Mouse (Mus musculus) midbrain, embryonic 12.5 days (tissue): ENCODE data around the gene Gm17190. TPM values are rescaled to one million over a fixed set of nuclear protein-coding genes. Genes with fewer than 3 reads are reported as not detected.
A peak's percentile ranks its signal among the peaks of the same experiment; 100 is the strongest.

Source experiments
- ATAC-seq: fragments of 200-750 bp; cut with Nextera tagmentation; 2 replicates; pipeline ENCODE4 v1.8.0; 2017; ENCODE audit warnings: low read depth, moderate TSS enrichment, moderate library complexity; ENCODE audit not compliant: low FRiP score
- H3K27ac ChIP-seq: fragments of 300-500 bp; sonication (generic); replicated peaks from 2 replicates; pipeline ENCODE4 v1.5.1; 2016; ENCODE audit warnings: mild to moderate bottlenecking
- H3K27me3 ChIP-seq: fragments of 300-500 bp; sonication (generic); 2 replicates; pipeline ENCODE4 v1.6.1; 2016; ENCODE audit warnings: mild to moderate bottlenecking
- H3K36me3 ChIP-seq: fragments of 300-500 bp; sonication (generic); 2 replicates; pipeline ENCODE4 v1.6.1; 2016
- H3K4me1 ChIP-seq: fragments of 300-500 bp; sonication (generic); 2 replicates; pipeline ENCODE4 v1.6.1; 2016
- H3K4me2 ChIP-seq: fragments of 300-500 bp; sonication (generic); replicated peaks from 2 replicates; pipeline ENCODE4 v1.6.1; 2016; ENCODE audit warnings: mild to moderate bottlenecking, moderate library complexity
- H3K4me3 ChIP-seq: fragments of 300-500 bp; sonication (generic); 2 replicates; pipeline ENCODE4 v1.5.1; 2016; ENCODE audit warnings: mild to moderate bottlenecking
- H3K9ac ChIP-seq: fragments of 300-500 bp; sonication (generic); replicated peaks from 2 replicates; pipeline ENCODE4 v1.6.1; 2016; ENCODE audit warnings: mild to moderate bottlenecking, moderate library complexity
- H3K9me3 ChIP-seq: fragments of 300-500 bp; sonication (generic); 2 replicates; pipeline ENCODE4 v1.6.1; 2016; ENCODE audit warnings: mild to moderate bottlenecking
- WGBS: fragments of 180-500 bp; shearing (Covaris S2); methylation state at CpG from one replicate; pipeline ENCODE4 v1.1.7; 2016; 5-methylcytosine and 5-hydroxymethylcytosine counted together
- polyA plus RNA-seq: library from polyadenylated mRNA; unstranded; fragments of >200 nt; fragmentation: Nextera tagmentation; extraction: Ambion mirVana; gene quantifications from 2 replicates; pipeline ENCODE4 v1.2.1, GENCODE M21; 2016

Gene Gm17190
- polyA plus RNA-seq, 1 experiment from 2014 or later: not detected

- Histone ChIP-seq H3K27me3 (peaks cover 14% of the 10 kb centered on the region), H3K4me1 (no peaks in the 10 kb centered on the region), H3K27ac (no peak overlapping the region), H3K9ac (no peak overlapping the region), H3K9me3 (no peaks in the 10 kb centered on the region), H3K36me3 (no peaks in the 10 kb centered on the region), H3K4me3 (no peak overlapping the region), H3K4me2 (no peak overlapping the region)
- 71% methylated on average over 5 of the region's 5 CpGs for WGBS
- ATAC-seq: no peak
Observed at GRCm38 (mm10) chr13:96125011-96125410, 43.2 kb downstream of the Gm17190 start.

GRCm38 (mm10) chr13:96126669-96127068 lies 44.8 kb downstream of the Gm17190 start:
- H3K4me2 ChIP-seq: no peak overlapping the region
- no peaks in the 10 kb centered on the region for H3K9me3 ChIP-seq
- H3K4me3 ChIP-seq: no peak overlapping the region
- peaks cover 30% of the 10 kb centered on the region for H3K27me3 ChIP-seq
- ATAC-seq: no peak
- WGBS: 86% methylated on average over 6 of the region's 6 CpGs
- H3K36me3 ChIP-seq: no peaks in the 10 kb centered on the region
- H3K27ac ChIP-seq: no peak overlapping the region
- H3K4me1 ChIP-seq: peaks cover 8% of the 10 kb centered on the region
- H3K9ac ChIP-seq: no peak overlapping the region

DNA sequence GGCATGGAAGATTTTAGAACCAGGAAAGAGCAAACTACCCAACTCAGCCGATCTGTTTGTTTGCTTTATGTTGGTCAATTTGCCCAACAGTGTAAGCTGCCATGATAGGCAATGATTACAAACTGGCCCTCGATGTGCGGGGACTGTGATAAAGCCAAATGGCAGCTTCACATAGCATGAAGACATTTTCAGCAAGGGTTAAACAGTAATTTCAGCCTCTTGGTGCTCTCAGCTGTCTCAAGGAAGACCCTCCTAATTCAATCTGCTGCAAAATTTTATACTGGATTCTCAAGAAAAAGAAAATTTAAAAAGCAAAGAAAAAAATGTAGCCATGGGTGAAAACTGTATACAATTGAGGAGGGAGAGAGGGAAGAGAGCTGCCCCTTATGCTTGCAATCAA lies 47.2 kb downstream of the Gm17190 start:
- Histone ChIP-seq H3K9ac (no peak overlapping the region), H3K4me1 (peaks cover 19% of the 10 kb centered on the region), H3K36me3 (no peaks in the 10 kb centered on the region), H3K27me3 (peaks cover 54% of the 10 kb centered on the region), H3K27ac (no peak overlapping the region), H3K4me2 (no peak overlapping the region), H3K9me3 (no peaks in the 10 kb centered on the region), H3K4me3 (no peak overlapping the region)
- WGBS: 85% methylated on average over 3 of the region's 3 CpGs
- no peak for ATAC-seq

DNA sequence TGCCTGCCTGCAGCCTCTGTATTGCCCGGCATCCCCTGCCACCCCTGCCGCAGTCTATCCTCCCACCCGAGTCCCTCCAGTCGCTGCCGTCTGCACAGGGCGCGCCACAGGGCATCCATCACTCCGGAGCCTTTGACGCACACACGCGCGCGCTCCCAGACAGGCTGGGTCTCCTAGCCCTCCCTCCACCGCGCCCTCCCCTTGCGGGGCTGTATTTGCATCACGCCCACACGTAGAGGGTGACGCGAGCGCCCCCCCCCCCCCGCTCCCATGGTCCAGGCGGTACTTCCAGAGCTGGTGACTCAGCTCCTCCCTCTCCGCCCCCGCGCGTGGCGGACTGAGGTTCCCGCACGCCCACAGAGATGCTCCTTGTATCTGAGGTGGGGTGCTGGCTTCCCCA lies 49.2 kb downstream of the Gm17190 start:
- Histone ChIP-seq H3K9ac (peak overlapping the region; percentile 39; the same call in 1 of the 2 replicates), H3K9me3 (no peaks in the 10 kb centered on the region), H3K4me3 (peak overlapping the region; percentile 47), H3K36me3 (no peaks in the 10 kb centered on the region), H3K4me2 (peak overlapping the region; percentile 87), H3K27me3 (peaks cover 68% of the 10 kb centered on the region), H3K4me1 (peaks cover 19% of the 10 kb centered on the region), H3K27ac (no peak overlapping the region)
- ATAC-seq: peak; percentile 71
- WGBS: under 1% methylated on average over 30 of the region's 30 CpGs

DNA sequence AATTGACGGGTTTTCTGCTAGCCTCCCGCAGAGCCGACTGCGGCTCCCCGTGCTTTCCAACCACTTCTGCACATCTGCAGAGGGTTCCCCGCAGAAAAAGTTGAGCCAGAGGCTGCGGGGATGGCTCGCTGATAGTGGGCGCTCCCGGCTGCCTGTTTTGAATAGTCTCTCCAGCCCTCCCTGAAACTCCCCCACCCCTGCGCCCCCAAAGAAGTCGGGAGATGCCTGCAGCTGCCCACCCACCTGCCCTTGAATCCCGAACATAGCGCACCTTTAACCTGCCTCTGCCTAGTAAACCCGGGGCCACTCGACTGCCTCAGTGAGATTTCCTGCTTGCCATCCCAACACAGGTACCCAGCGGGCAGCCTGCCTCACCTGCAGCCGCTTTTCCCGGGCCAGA lies 50.1 kb downstream of the Gm17190 start:
- peak overlapping the region; percentile 47 for H3K4me3 ChIP-seq
- H3K9me3 ChIP-seq: no peaks in the 10 kb centered on the region
- no peaks in the 10 kb centered on the region for H3K36me3 ChIP-seq
- H3K4me1 ChIP-seq: peaks cover 19% of the 10 kb centered on the region
- ATAC-seq: no peak
- H3K27ac ChIP-seq: no peak overlapping the region
- peak overlapping the region; percentile 54 for H3K9ac ChIP-seq
- peaks cover 71% of the 10 kb centered on the region for H3K27me3 ChIP-seq
- H3K4me2 ChIP-seq: peak overlapping the region; percentile 87
- 0% methylated on average over 15 of the region's 19 CpGs for WGBS

GRCm38 (mm10) chr13:96132401-96132816 lies 50.6 kb downstream of the Gm17190 start, which contains the start of gene Sv2c:
Sv2c (minus strand) TSS chr13:96132577.
- no peaks in the 10 kb centered on the region for H3K36me3 ChIP-seq
- peaks cover 71% of the 10 kb centered on the region for H3K27me3 ChIP-seq
- WGBS: 2% methylated on average over 33 of the region's 44 CpGs

More at GRCm38 (mm10) chr13:96132401-96132816, 50.6 kb downstream of the Gm17190 start, which contains the start of gene Sv2c:
- Histone ChIP-seq H3K4me2 (peak within 1 kb of the TSS; percentile 87), H3K4me1 (peaks cover 19% of the 10 kb centered on the region), H3K9ac (peak within 1 kb of the TSS; percentile 54), H3K4me3 (peak within 1 kb of the TSS; percentile 47), H3K9me3 (no peaks in the 10 kb centered on the region), H3K27ac (no peak within 1 kb of the TSS)
- ATAC-seq: peak; percentile 77

Other genes starting within 250 kb of the Gm17190 start
- gene Iqgap2, start 190.1 kb upstream of the Gm17190 start, polyA plus RNA-seq: 13.0 and 14.1 TPM in 2 replicates
- 27.1 and 39.0 TPM in 2 replicates for gene Gm20075, start 678 bp upstream of the Gm17190 start, polyA plus RNA-seq
- gene Sv2c, start 50.5 kb downstream of the Gm17190 start, polyA plus RNA-seq: 1.1 and 2.0 TPM in 2 replicates